Mouse (Mus musculus): ENCODE measurements at regions not wholly inside any gene's neighbourhood (a gene's known extent, or its start where the extent isn't known, plus 50 kb on each side); places are given as distances from the start of the nearest gene placed in this dataset.

GRCm38 (mm10) chr1:105081942-105082341 is 274.6 kb downstream of the Rnf152 start:
- H3K9me3 ChIP-seq (ENCODE audit: control insufficient read depth, low read length): no peaks in the 10 kb centered on the region
- 82% methylated on average over 2 of the region's 2 CpGs for WGBS
- no peaks in the 10 kb centered on the region for H3K27me3 ChIP-seq (ENCODE audit: control insufficient read depth, insufficient read depth, low read length)
- H3K36me3 ChIP-seq (ENCODE audit: control insufficient read depth, insufficient read depth, low read length): no peaks in the 10 kb centered on the region
- ATAC-seq (replicated peaks; ENCODE audit: low FRiP score) (no peak), DNase-seq (ENCODE audit: low spot score) (no peak)
- H3K9ac ChIP-seq (ENCODE audit: low read length): no peak overlapping the region
- no peak overlapping the region for H3K4me2 ChIP-seq (ENCODE audit: low read depth, low read length, severe bottlenecking)
- no peaks in the 10 kb centered on the region for H3K4me1 ChIP-seq (replicated peaks; ENCODE audit: control insufficient read depth, insufficient read depth, low read length)
- H3K4me3 ChIP-seq (ENCODE audit: low read depth, low read length): no peak overlapping the region
- no peak overlapping the region for H3K27ac ChIP-seq (ENCODE audit: low read depth, low read length)

- Histone ChIP-seq H3K27me3 (ENCODE audit: control insufficient read depth, insufficient read depth, low read length) (no peaks in the 10 kb centered on the region), H3K4me2 (ENCODE audit: low read depth, low read length, severe bottlenecking) (no peak overlapping the region)
Observed at GRCm38 (mm10) chr1:105079437-105079836, 277.1 kb downstream of the Rnf152 start.

GRCm38 (mm10) chr1:105075728-105076127 is 280.8 kb downstream of the Rnf152 start:
- Histone ChIP-seq H3K27ac (ENCODE audit: low read depth, low read length) (no peak overlapping the region), H3K4me2 (ENCODE audit: low read depth, low read length, severe bottlenecking) (no peak overlapping the region), H3K27me3 (ENCODE audit: control insufficient read depth, insufficient read depth, low read length) (no peaks in the 10 kb centered on the region), H3K9ac (ENCODE audit: low read length) (no peak overlapping the region), H3K4me3 (ENCODE audit: low read depth, low read length) (no peak overlapping the region), H3K36me3 (ENCODE audit: control insufficient read depth, insufficient read depth, low read length) (no peaks in the 10 kb centered on the region), H3K4me1 (replicated peaks; ENCODE audit: control insufficient read depth, insufficient read depth, low read length) (no peaks in the 10 kb centered on the region), H3K9me3 (ENCODE audit: control insufficient read depth, low read length) (no peaks in the 10 kb centered on the region)
- ATAC-seq (replicated peaks; ENCODE audit: low FRiP score) (no peak), DNase-seq (ENCODE audit: low spot score) (no peak)
- WGBS: 89% methylated on average over 3 of the region's 3 CpGs

More at GRCm38 (mm10) chr1:105079437-105079836, 277.1 kb downstream of the Rnf152 start:
- Histone ChIP-seq H3K36me3 (ENCODE audit: control insufficient read depth, insufficient read depth, low read length) (no peaks in the 10 kb centered on the region), H3K9ac (ENCODE audit: low read length) (no peak overlapping the region), H3K4me1 (replicated peaks; ENCODE audit: control insufficient read depth, insufficient read depth, low read length) (no peaks in the 10 kb centered on the region), H3K27ac (ENCODE audit: low read depth, low read length) (no peak overlapping the region), H3K4me3 (ENCODE audit: low read depth, low read length) (no peak overlapping the region), H3K9me3 (ENCODE audit: control insufficient read depth, low read length) (no peaks in the 10 kb centered on the region)
- ATAC-seq (replicated peaks; ENCODE audit: low FRiP score) (no peak), DNase-seq (ENCODE audit: low spot score) (no peak)
- WGBS: 96% methylated on average over 5 of the region's 5 CpGs

GRCm38 (mm10) chr1:105074326-105074725 is 282.2 kb downstream of the Rnf152 start:
- H3K4me1 ChIP-seq (replicated peaks; ENCODE audit: control insufficient read depth, insufficient read depth, low read length): no peaks in the 10 kb centered on the region
- no peaks in the 10 kb centered on the region for H3K27me3 ChIP-seq (ENCODE audit: control insufficient read depth, insufficient read depth, low read length)
- H3K4me3 ChIP-seq (ENCODE audit: low read depth, low read length): no peak overlapping the region
- H3K9ac ChIP-seq (ENCODE audit: low read length): no peak overlapping the region
- no peak overlapping the region for H3K27ac ChIP-seq (ENCODE audit: low read depth, low read length)
- ATAC-seq (replicated peaks; ENCODE audit: low FRiP score) (no peak), DNase-seq (ENCODE audit: low spot score) (no peak)
- H3K36me3 ChIP-seq (ENCODE audit: control insufficient read depth, insufficient read depth, low read length): no peaks in the 10 kb centered on the region
- 82% methylated on average over 1 of the region's 1 CpGs for WGBS
- H3K4me2 ChIP-seq (ENCODE audit: low read depth, low read length, severe bottlenecking): no peak overlapping the region
- no peaks in the 10 kb centered on the region for H3K9me3 ChIP-seq (ENCODE audit: control insufficient read depth, low read length)

GRCm38 (mm10) chr1:105070661-105071455 is 285.7 kb downstream of the Rnf152 start:
- Histone ChIP-seq H3K27me3 (ENCODE audit: control insufficient read depth, insufficient read depth, low read length) (no peaks in the 10 kb centered on the region), H3K9ac (ENCODE audit: low read length) (no peak overlapping the region), H3K4me3 (ENCODE audit: low read depth, low read length) (no peak overlapping the region), H3K9me3 (ENCODE audit: control insufficient read depth, low read length) (no peaks in the 10 kb centered on the region), H3K4me2 (ENCODE audit: low read depth, low read length, severe bottlenecking) (no peak overlapping the region), H3K36me3 (ENCODE audit: control insufficient read depth, insufficient read depth, low read length) (no peaks in the 10 kb centered on the region), H3K4me1 (replicated peaks; ENCODE audit: control insufficient read depth, insufficient read depth, low read length) (no peaks in the 10 kb centered on the region), H3K27ac (ENCODE audit: low read depth, low read length) (no peak overlapping the region)
- 60% methylated on average over 3 of the region's 3 CpGs for WGBS
- no peak for DNase-seq (ENCODE audit: low spot score)
- ATAC-seq (replicated peaks; ENCODE audit: low FRiP score): no peak

GRCm38 (mm10) chr1:105067902-105068301 is 288.6 kb downstream of the Rnf152 start:
- Histone ChIP-seq H3K9me3 (ENCODE audit: control insufficient read depth, low read length) (no peaks in the 10 kb centered on the region), H3K9ac (ENCODE audit: low read length) (no peak overlapping the region), H3K4me2 (ENCODE audit: low read depth, low read length, severe bottlenecking) (no peak overlapping the region), H3K27me3 (ENCODE audit: control insufficient read depth, insufficient read depth, low read length) (no peaks in the 10 kb centered on the region), H3K4me1 (replicated peaks; ENCODE audit: control insufficient read depth, insufficient read depth, low read length) (no peaks in the 10 kb centered on the region), H3K36me3 (ENCODE audit: control insufficient read depth, insufficient read depth, low read length) (no peaks in the 10 kb centered on the region), H3K27ac (ENCODE audit: low read depth, low read length) (no peak overlapping the region), H3K4me3 (ENCODE audit: low read depth, low read length) (no peak overlapping the region)
- DNase-seq (ENCODE audit: low spot score): no peak
- WGBS: 79% methylated on average over 4 of the region's 4 CpGs
- ATAC-seq (replicated peaks; ENCODE audit: low FRiP score): no peak

- H3K27me3 ChIP-seq (ENCODE audit: control insufficient read depth, insufficient read depth, low read length): no peaks in the 10 kb centered on the region
- no peak overlapping the region for H3K4me2 ChIP-seq (ENCODE audit: low read depth, low read length, severe bottlenecking)
- no peak for ATAC-seq (replicated peaks; ENCODE audit: low FRiP score)
- DNase-seq (ENCODE audit: low spot score): no peak
- no peaks in the 10 kb centered on the region for H3K9me3 ChIP-seq (ENCODE audit: control insufficient read depth, low read length)
- no peaks in the 10 kb centered on the region for H3K4me1 ChIP-seq (replicated peaks; ENCODE audit: control insufficient read depth, insufficient read depth, low read length)
- WGBS: 77% methylated on average over 4 of the region's 4 CpGs
- H3K36me3 ChIP-seq (ENCODE audit: control insufficient read depth, insufficient read depth, low read length): no peaks in the 10 kb centered on the region
- H3K4me3 ChIP-seq (ENCODE audit: low read depth, low read length): no peak overlapping the region
- H3K27ac ChIP-seq (ENCODE audit: low read depth, low read length): no peak overlapping the region
- no peak overlapping the region for H3K9ac ChIP-seq (ENCODE audit: low read length)
Observed at GRCm38 (mm10) chr1:105067049-105067795, 289.3 kb downstream of the Rnf152 start.

- no peak overlapping the region for H3K9ac ChIP-seq (ENCODE audit: low read length)
- H3K9me3 ChIP-seq (ENCODE audit: control insufficient read depth, low read length): no peaks in the 10 kb centered on the region
- no peaks in the 10 kb centered on the region for H3K27me3 ChIP-seq (ENCODE audit: control insufficient read depth, insufficient read depth, low read length)
- 84% methylated on average over 10 of the region's 10 CpGs for WGBS
- H3K4me3 ChIP-seq (ENCODE audit: low read depth, low read length): no peak overlapping the region
- ATAC-seq (replicated peaks; ENCODE audit: low FRiP score) (no peak), DNase-seq (ENCODE audit: low spot score) (no peak)
- no peak overlapping the region for H3K27ac ChIP-seq (ENCODE audit: low read depth, low read length)
- no peaks in the 10 kb centered on the region for H3K36me3 ChIP-seq (ENCODE audit: control insufficient read depth, insufficient read depth, low read length)
- H3K4me1 ChIP-seq (replicated peaks; ENCODE audit: control insufficient read depth, insufficient read depth, low read length): no peaks in the 10 kb centered on the region
- H3K4me2 ChIP-seq (ENCODE audit: low read depth, low read length, severe bottlenecking): no peak overlapping the region
Observed at GRCm38 (mm10) chr1:105050584-105051363, 282.4 kb downstream of the Cdh20 start.

Measured in forebrain, embryonic 11.5 days (tissue).